Mouse (Mus musculus) liver, embryonic 14.5 days (tissue): ENCODE data around the gene Gm4302. TPM values are rescaled to one million over a fixed set of nuclear protein-coding genes. Genes with fewer than 3 reads are reported as not detected.
"Not testable (repeated sequence)": the region's sequence is repeated elsewhere in the genome, so short reads cannot be mapped to it uniquely, and the experiment has no call there.

ENCODE experiments used
- ATAC-seq: fragments of 200-750 bp; cut with Nextera tagmentation; 2 replicates; pipeline ENCODE4 v1.8.0; 2017; ENCODE audit warnings: moderate number of reproducible peaks, mild to moderate bottlenecking, moderate library complexity; ENCODE audit not compliant: insufficient read depth
- DNase-seq, 3 experiments: peaks; one replicate each; pipeline ENCODE4 v3.0.0-alpha.2; 2012 to 2013; ENCODE audit warnings: low read depth in 3 of 3, low spot score in 3 of 3
- H3K27ac ChIP-seq: fragments of 300-500 bp; sonication (generic); 2 replicates; pipeline ENCODE4 v1.5.1; 2014; ENCODE audit warnings: moderate library complexity, mild to moderate bottlenecking, control low read depth, inconsistent platforms
- H3K27me3 ChIP-seq: fragments of 300-500 bp; sonication (generic); 2 replicates; pipeline ENCODE4 v1.6.1; 2014; ENCODE audit warnings: mild to moderate bottlenecking, low read length, moderate library complexity; ENCODE audit not compliant: control insufficient read depth, insufficient read depth
- H3K36me3 ChIP-seq: fragments of 300-500 bp; sonication (generic); replicated peaks from 2 replicates; pipeline ENCODE4 v1.6.1; 2014; ENCODE audit warnings: low read depth; ENCODE audit not compliant: control insufficient read depth, insufficient read depth
- H3K4me1 ChIP-seq, 2 experiments: fragments of 200-500 bp in 1 of 2; fragments of 300-500 bp in 1 of 2; sonication (generic) in 1 of 2; replicated peaks; 2 replicates each; pipeline ENCODE4 v1.6.1; 2012 to 2014; ENCODE audit warnings: antibody characterized with exemption in 1 of 2, inconsistent platforms in 1 of 2, low read length in 1 of 2; ENCODE audit not compliant: control insufficient read depth in 2 of 2, insufficient read depth in 2 of 2
- H3K4me2 ChIP-seq: fragments of 300-500 bp; sonication (generic); 2 replicates; pipeline ENCODE4 v1.6.1; 2014; ENCODE audit warnings: low read depth, mild to moderate bottlenecking, control low read depth, moderate library complexity
- H3K4me3 ChIP-seq, 2 experiments: fragments of 200-500 bp in 1 of 2; fragments of 300-500 bp in 1 of 2; sonication (generic) in 1 of 2; 2 replicates each; pipeline ENCODE4 v1.5.1; 2012 to 2014; ENCODE audit warnings: low read depth in 2 of 2, low read length in 2 of 2, mild to moderate bottlenecking in 2 of 2, control low read depth in 1 of 2, inconsistent platforms in 1 of 2, moderate library complexity in 1 of 2; ENCODE audit not compliant: insufficient read depth in 1 of 2
- H3K9ac ChIP-seq: fragments of 300-500 bp; sonication (generic); replicated peaks from 2 replicates; pipeline ENCODE4 v1.6.1; 2014; ENCODE audit warnings: mild to moderate bottlenecking, control low read depth, moderate library complexity
- H3K9me3 ChIP-seq: fragments of 300-500 bp; sonication (generic); 2 replicates; pipeline ENCODE4 v1.6.1; 2016; ENCODE audit warnings: low read length, mixed read lengths; ENCODE audit not compliant: control insufficient read depth
- CTCF ChIP-seq: IDR thresholded peaks from 2 replicates; pipeline ENCODE4 v1.5.1; 2016; ENCODE audit warnings: antibody characterized with exemption, low read depth, control low read depth
- EP300 ChIP-seq: IDR thresholded peaks from 2 replicates; pipeline ENCODE4 v1.6.1; 2016; ENCODE audit warnings: antibody characterized with exemption, low read depth
- WGBS: fragments of 180-500 bp; shearing (Covaris S2); extraction: QIAGEN DNeasy Blood & Tissue Kit; methylation state at CpG from one replicate; pipeline ENCODE4 v1.1.7; 2014; ENCODE audit not compliant: insufficient replicate concordance; 5-methylcytosine and 5-hydroxymethylcytosine counted together
- polyA plus RNA-seq, 2 experiments: library from polyadenylated mRNA; depleted of rRNA in 1 of 2; stranded (reverse) in 1 of 2; unstranded in 1 of 2; fragments of >200 nt; fragmentation: Nextera tagmentation in 1 of 2; extraction: Ambion mirVana in 1 of 2; gene quantifications; 2 replicates each; pipeline versions ENCODE4 v1.2.1 to v1.2.3; 2012 to 2014

Gene Gm4302
- not detected in 2 replicates for polyA plus RNA-seq (2012; rRNA removed)
- not detected in 2 replicates for polyA plus RNA-seq (2014; fragmentation: Nextera tagmentation; extraction: Ambion mirVana)

GRCm38 (mm10) chr10:100340536-100340935, at the start of gene Gm4302:
Gene Gm4302 (plus strand): TSS chr10:100340836.
- H3K4me1 ChIP-seq, DNase-seq, H3K27me3 ChIP-seq, H3K27ac ChIP-seq, H3K9ac ChIP-seq, H3K36me3 ChIP-seq, H3K4me3 ChIP-seq, H3K9me3 ChIP-seq, H3K4me2 ChIP-seq, ATAC-seq: not testable (repeated sequence)
- WGBS: no CpG with 5 or more reads among the region's 3 CpGs

GRCm38 (mm10) chr10:100296105-100296504, 44.5 kb upstream of the Gm4302 start:
- no peak overlapping the region for H3K9ac ChIP-seq
- H3K4me3 ChIP-seq: no peak overlapping the region
- H3K27ac ChIP-seq: no peak overlapping the region
- TF ChIP-seq CTCF: no peak
- no peak for TF ChIP-seq EP300
- DNase-seq (no peak), ATAC-seq (no peak)
- H3K27me3 ChIP-seq: no peaks in the 10 kb centered on the region
- H3K4me1 ChIP-seq: no peaks in the 10 kb centered on the region
- H3K4me2 ChIP-seq: no peak overlapping the region
- no peaks in the 10 kb centered on the region for H3K9me3 ChIP-seq
- H3K36me3 ChIP-seq: no peaks in the 10 kb centered on the region
- WGBS: 57% methylated on average over 2 of the region's 2 CpGs

GRCm38 (mm10) chr10:100300106-100300505, 40.5 kb upstream of the Gm4302 start:
- H3K9me3 ChIP-seq, H3K4me2 ChIP-seq, H3K36me3 ChIP-seq, ATAC-seq, DNase-seq, H3K4me3 ChIP-seq, H3K27me3 ChIP-seq, H3K27ac ChIP-seq, H3K4me1 ChIP-seq, H3K9ac ChIP-seq: not testable (repeated sequence)

GRCm38 (mm10) chr10:100335376-100335775, 5.3 kb upstream of the Gm4302 start, which contains the start of gene Gm4301:
Gene Gm4301 (plus strand): TSS chr10:100335676.
- H3K27me3 ChIP-seq, H3K27ac ChIP-seq, H3K4me3 ChIP-seq, H3K9ac ChIP-seq, H3K4me2 ChIP-seq, H3K36me3 ChIP-seq, DNase-seq, H3K4me1 ChIP-seq, ATAC-seq, H3K9me3 ChIP-seq: not testable (repeated sequence)
- no CpG with 5 or more reads among the region's 2 CpGs for WGBS

- DNase-seq, H3K4me3 ChIP-seq, H3K4me1 ChIP-seq, H3K4me2 ChIP-seq, H3K27ac ChIP-seq, H3K36me3 ChIP-seq, ATAC-seq, H3K27me3 ChIP-seq, H3K9me3 ChIP-seq, H3K9ac ChIP-seq: not testable (repeated sequence)
- WGBS: no CpG with 5 or more reads among the region's 3 CpGs
Measured at GRCm38 (mm10) chr10:100345672-100346071, 5.0 kb downstream of the Gm4302 start, which contains the start of gene Gm4303. Gene Gm4303 (plus strand): TSS chr10:100345972.

- not testable (repeated sequence) for H3K9me3 ChIP-seq, H3K27ac ChIP-seq, DNase-seq, ATAC-seq, H3K4me3 ChIP-seq, H3K27me3 ChIP-seq, H3K9ac ChIP-seq, H3K4me1 ChIP-seq, H3K36me3 ChIP-seq, H3K4me2 ChIP-seq
- WGBS: no CpG with 5 or more reads among the region's 3 CpGs
Measured at GRCm38 (mm10) chr10:100350793-100351192, 10.2 kb downstream of the Gm4302 start, which contains the start of gene Gm4305. Gene Gm4305 (plus strand): TSS chr10:100351093.

- not testable (repeated sequence) for ATAC-seq, DNase-seq
- 42% methylated on average over 2 of the region's 2 CpGs for WGBS
Measured at GRCm38 (mm10) chr10:100356841-100357240, 16.2 kb downstream of the Gm4302 start.

GRCm38 (mm10) chr10:100361038-100361437, 20.4 kb downstream of the Gm4302 start, which contains the start of gene Gm4307:
Gene Gm4307 (plus strand): TSS chr10:100361338.
- not testable (repeated sequence) for H3K4me2 ChIP-seq, H3K27ac ChIP-seq, H3K4me1 ChIP-seq, H3K9me3 ChIP-seq, DNase-seq, ATAC-seq, H3K36me3 ChIP-seq, H3K27me3 ChIP-seq, H3K9ac ChIP-seq, H3K4me3 ChIP-seq
- no CpG with 5 or more reads among the region's 3 CpGs for WGBS

More at GRCm38 (mm10) chr10:100356841-100357240, 16.2 kb downstream of the Gm4302 start:
- H3K9me3 ChIP-seq, H3K4me2 ChIP-seq, H3K27me3 ChIP-seq, H3K9ac ChIP-seq, H3K4me3 ChIP-seq, H3K36me3 ChIP-seq, H3K4me1 ChIP-seq, H3K27ac ChIP-seq: not testable (repeated sequence)
